Mouse (Mus musculus): ENCODE measurements around the gene Rb1. TPM values are rescaled to one million over a fixed set of nuclear protein-coding genes. Genes with fewer than 3 reads are reported as not detected.

Rb1 gene
- polyA plus RNA-seq, 1 experiment from 2014 or later: 24.4 TPM

DNA sequence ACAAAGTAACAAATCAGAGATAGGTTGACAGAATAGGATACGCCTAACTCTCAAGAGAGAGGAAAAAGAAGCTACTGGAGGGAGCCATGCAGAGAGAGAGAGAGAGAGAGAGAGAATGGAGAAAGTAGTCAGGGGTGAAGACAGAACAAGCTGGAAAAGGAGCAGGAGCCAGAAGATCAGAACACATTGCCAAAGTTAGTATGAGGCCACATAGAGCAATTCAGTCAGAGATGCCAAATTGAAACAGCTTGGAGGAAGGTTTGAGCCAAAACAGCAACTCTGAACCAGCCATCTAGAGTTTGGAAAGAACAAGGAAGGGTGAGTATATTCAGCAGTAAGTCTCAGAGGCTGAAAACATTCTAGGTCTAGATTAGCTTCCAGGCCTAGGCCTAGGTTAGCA, 108.6 kb downstream of the Rb1 start:
- H3K4me3 ChIP-seq: no peak overlapping the region
- no peak for DNase-seq (ENCODE audit: low spot score)
- H3K27ac ChIP-seq (replicated peaks): no peak overlapping the region
- H3K9me3 ChIP-seq: no peaks in the 10 kb centered on the region
- H3K27me3 ChIP-seq (replicated peaks; ENCODE audit: low read depth, poor library complexity, severe bottlenecking): no peaks in the 10 kb centered on the region
- peaks cover 19% of the 10 kb centered on the region for H3K36me3 ChIP-seq (replicated peaks)
- H3K4me1 ChIP-seq: 0 out of 2 replicates have a peak, but pooled peaks cover 4% of the 10 kb centered on the region
- 95% methylated on average over 1 of the region's 1 CpGs for WGBS

DNA sequence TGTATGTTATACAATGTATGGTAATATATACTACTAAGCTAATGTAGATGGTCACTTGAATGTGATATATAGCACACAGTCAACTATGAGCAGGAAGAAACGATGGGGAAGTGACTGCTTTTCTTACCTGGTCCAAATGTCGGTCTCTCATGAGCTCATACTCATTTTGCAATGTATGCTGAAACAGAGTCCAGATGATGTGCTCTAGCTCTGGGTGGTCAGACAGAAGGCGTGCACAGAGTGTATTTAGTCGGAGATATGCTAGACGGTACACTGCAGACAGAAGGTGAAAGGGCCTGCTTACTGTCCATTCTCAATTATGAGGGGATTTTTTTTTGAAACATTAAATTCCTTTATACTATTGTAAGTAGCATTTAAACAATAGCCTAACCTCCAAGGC, 114.1 kb downstream of the Rb1 start:
- no peak overlapping the region for H3K27ac ChIP-seq (replicated peaks)
- no peak overlapping the region for H3K4me3 ChIP-seq
- H3K4me1 ChIP-seq: no peaks in the 10 kb centered on the region
- H3K36me3 ChIP-seq (replicated peaks): peaks cover 24% of the 10 kb centered on the region
- DNase-seq (ENCODE audit: low spot score): no peak
- H3K27me3 ChIP-seq (replicated peaks; ENCODE audit: low read depth, poor library complexity, severe bottlenecking): no peaks in the 10 kb centered on the region
- 93% methylated on average over 5 of the region's 5 CpGs for WGBS
- no peaks in the 10 kb centered on the region for H3K9me3 ChIP-seq

DNA sequence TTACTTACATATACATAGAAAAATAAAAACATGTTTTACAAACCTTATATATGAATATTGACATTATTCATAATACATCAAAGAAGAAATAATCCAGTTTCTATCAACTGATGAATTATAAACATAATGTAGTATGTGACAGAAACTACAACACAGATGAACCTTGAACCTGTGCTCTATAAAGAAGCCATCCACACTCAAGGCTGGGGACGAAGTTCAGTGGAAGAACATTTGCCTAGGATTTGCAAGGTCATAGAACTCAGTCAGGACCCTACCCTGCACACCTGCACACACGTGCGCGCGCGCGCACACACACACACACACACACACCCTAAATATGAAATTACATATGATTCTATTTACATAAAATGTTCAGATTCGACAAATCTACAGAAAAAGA, 115.4 kb downstream of the Rb1 start:
- Histone ChIP-seq H3K4me1 (no peaks in the 10 kb centered on the region), H3K27me3 (replicated peaks; ENCODE audit: low read depth, poor library complexity, severe bottlenecking) (no peaks in the 10 kb centered on the region), H3K9me3 (no peaks in the 10 kb centered on the region), H3K4me3 (no peak overlapping the region), H3K27ac (replicated peaks) (no peak overlapping the region), H3K36me3 (replicated peaks) (peaks cover 13% of the 10 kb centered on the region)
- DNase-seq (ENCODE audit: low spot score): no peak
- WGBS: 96% methylated on average over 8 of the region's 8 CpGs

DNA sequence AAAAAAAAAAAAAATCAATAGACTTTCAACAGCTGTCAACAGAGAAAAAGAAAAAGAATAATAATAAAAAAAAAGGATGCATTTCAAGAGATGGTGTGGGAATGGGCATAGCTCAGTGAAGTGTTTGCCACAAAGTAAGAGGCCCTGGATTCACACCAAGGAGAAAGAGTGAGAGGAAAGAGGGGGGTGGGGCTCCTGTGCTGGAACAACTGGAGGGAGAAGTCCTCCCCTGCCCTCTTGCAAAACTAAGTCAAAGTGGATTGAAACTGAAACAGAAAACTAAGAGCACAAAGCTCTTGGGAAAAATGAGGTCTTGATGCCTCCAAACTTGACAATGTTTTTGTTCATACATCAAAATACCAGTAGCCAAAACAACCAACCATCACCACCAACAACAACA, 116.4 kb downstream of the Rb1 start:
- no peak overlapping the region for H3K4me3 ChIP-seq
- H3K9me3 ChIP-seq: no peaks in the 10 kb centered on the region
- H3K27me3 ChIP-seq (replicated peaks; ENCODE audit: low read depth, poor library complexity, severe bottlenecking): no peaks in the 10 kb centered on the region
- DNase-seq (ENCODE audit: low spot score): no peak
- peaks cover 6% of the 10 kb centered on the region for H3K36me3 ChIP-seq (replicated peaks)
- H3K4me1 ChIP-seq: no peaks in the 10 kb centered on the region
- no peak overlapping the region for H3K27ac ChIP-seq (replicated peaks)

DNA sequence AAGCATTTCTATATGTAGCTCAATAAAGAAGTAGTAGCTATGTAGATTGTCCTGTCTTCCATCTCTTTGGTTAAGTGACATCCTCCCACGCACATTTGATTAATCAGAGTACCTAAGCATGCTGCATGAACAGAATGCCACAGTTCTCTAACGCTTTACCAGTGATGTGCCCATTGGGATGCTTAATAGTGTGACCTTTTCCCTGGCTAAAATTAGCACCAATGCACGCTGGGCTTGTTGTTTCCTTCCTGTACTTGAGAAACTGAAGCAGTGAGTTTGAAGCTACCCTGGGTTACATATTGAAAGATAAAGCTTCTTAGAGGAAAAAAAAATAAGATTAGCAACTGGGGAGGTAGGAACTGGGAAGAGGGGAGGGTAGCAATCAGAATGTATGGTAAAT, 121.6 kb downstream of the Rb1 start:
- Histone ChIP-seq H3K27ac (replicated peaks) (no peak overlapping the region), H3K9me3 (no peaks in the 10 kb centered on the region), H3K4me3 (no peak overlapping the region), H3K27me3 (replicated peaks; ENCODE audit: low read depth, poor library complexity, severe bottlenecking) (no peaks in the 10 kb centered on the region), H3K4me1 (no peaks in the 10 kb centered on the region), H3K36me3 (replicated peaks) (peaks cover under 1% of the 10 kb centered on the region; the same call in 1 of the 2 replicates)
- DNase-seq (ENCODE audit: low spot score): no peak
- WGBS: 74% methylated on average over 3 of the region's 3 CpGs

DNA sequence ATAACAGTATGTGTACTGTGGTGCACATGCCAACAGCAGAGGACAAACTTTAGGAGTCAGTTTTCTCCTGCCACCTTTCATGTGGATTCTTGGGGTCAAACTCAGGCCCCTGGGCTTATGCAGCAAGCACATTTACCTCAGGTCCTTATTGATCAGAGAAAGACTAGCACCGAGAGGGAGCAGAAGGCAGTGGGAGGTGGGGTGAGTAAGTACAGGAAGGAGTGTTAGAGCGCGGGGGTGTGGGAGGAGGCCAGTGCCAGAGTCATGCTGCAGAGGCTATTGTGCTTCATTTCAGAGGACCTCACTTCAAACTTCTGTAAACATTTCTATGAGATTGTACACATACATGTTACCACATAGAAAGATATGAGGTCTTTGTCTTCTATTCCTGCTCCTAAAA, 124.2 kb downstream of the Rb1 start:
- WGBS: 80% methylated on average over 3 of the region's 3 CpGs
- Histone ChIP-seq H3K36me3 (replicated peaks) (peaks cover 13% of the 10 kb centered on the region; the same call in 1 of the 2 replicates), H3K27ac (replicated peaks) (no peak overlapping the region; the same call in 1 of the 2 replicates), H3K4me3 (no peak overlapping the region), H3K9me3 (no peaks in the 10 kb centered on the region), H3K27me3 (replicated peaks; ENCODE audit: low read depth, poor library complexity, severe bottlenecking) (no peaks in the 10 kb centered on the region), H3K4me1 (no peaks in the 10 kb centered on the region)
- no peak for DNase-seq (ENCODE audit: low spot score)

DNA sequence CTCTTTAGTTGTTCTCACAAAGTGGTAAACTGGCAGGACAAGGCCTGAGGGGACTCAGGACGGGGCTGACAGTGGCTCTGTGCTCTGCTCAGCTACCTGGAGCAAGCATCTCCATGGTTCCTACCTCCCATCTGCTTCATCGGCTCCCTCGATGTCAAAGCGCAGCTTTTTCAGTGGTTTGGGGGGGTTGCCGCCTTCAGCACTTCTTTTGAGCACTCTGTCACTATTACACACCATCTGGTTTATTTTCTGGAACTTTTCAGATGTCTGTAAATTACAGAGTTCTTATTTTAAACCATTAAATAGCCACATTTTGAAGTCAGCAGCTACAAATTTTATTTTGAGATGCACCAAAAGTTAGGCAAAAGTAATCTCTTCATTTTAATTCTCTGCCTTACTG, 126.6 kb downstream of the Rb1 start:
- H3K27ac ChIP-seq (replicated peaks): no peak overlapping the region
- no peaks in the 10 kb centered on the region for H3K9me3 ChIP-seq
- DNase-seq (ENCODE audit: low spot score): no peak
- H3K4me1 ChIP-seq: no peaks in the 10 kb centered on the region
- 54% methylated on average over 5 of the region's 5 CpGs for WGBS
- H3K36me3 ChIP-seq (replicated peaks): peaks cover 20% of the 10 kb centered on the region
- H3K4me3 ChIP-seq: no peak overlapping the region
- no peaks in the 10 kb centered on the region for H3K27me3 ChIP-seq (replicated peaks; ENCODE audit: low read depth, poor library complexity, severe bottlenecking)

DNA sequence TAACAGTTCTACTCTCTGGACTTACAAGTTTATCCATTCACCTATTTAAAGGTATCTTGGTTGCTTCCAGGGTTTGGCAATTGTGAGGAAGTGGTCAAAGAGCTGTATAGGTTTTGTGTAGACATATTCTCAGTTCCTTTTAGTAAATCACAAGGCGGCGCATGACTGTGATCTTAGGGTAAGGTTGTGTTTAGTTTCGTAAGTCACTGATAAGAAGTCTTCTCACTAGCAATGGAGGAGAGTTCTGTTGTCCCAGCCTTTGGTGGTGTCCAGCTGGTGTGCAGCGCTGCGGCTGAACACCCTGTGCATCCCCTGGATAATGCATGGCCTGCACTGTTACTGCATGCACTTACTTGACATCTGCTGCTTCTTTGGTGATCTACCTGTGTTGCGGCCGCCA, 138.7 kb downstream of the Rb1 start:
- Histone ChIP-seq H3K27me3 (replicated peaks; ENCODE audit: low read depth, poor library complexity, severe bottlenecking) (no peaks in the 10 kb centered on the region), H3K4me3 (no peak overlapping the region), H3K4me1 (no peaks in the 10 kb centered on the region), H3K9me3 (no peaks in the 10 kb centered on the region), H3K27ac (replicated peaks) (no peak overlapping the region), H3K36me3 (replicated peaks) (peaks cover 53% of the 10 kb centered on the region)
- WGBS: 87% methylated on average over 7 of the region's 7 CpGs
- no peak for DNase-seq (ENCODE audit: low spot score)

DNA sequence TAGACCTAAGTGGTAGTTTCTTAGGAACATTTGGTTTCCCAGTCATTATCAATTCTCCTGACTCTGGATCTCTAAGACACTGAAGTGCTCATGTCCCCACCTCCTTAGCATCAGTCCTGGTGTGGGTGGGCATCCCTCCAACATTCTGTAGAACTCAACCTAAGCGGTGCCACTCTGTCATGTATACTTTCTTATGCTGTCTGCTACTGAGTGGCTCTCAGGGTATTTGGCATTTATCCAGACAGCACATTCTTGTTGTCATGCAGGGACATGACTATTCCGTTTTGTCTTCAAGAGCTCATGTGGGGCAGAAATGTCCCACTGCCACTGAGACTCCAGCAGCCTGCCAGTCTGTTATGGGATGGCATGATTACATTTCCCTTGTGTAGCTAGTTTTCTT, 144.5 kb downstream of the Rb1 start:
- no peaks in the 10 kb centered on the region for H3K9me3 ChIP-seq
- H3K4me1 ChIP-seq: no peaks in the 10 kb centered on the region
- H3K4me3 ChIP-seq: no peak overlapping the region
- no peaks in the 10 kb centered on the region for H3K27me3 ChIP-seq (replicated peaks; ENCODE audit: low read depth, poor library complexity, severe bottlenecking)
- peaks cover 100% of the 10 kb centered on the region for H3K36me3 ChIP-seq (replicated peaks)
- no peak overlapping the region for H3K27ac ChIP-seq (replicated peaks)
- 88% methylated on average over 2 of the region's 2 CpGs for WGBS
- DNase-seq (ENCODE audit: low spot score): no peak

DNA sequence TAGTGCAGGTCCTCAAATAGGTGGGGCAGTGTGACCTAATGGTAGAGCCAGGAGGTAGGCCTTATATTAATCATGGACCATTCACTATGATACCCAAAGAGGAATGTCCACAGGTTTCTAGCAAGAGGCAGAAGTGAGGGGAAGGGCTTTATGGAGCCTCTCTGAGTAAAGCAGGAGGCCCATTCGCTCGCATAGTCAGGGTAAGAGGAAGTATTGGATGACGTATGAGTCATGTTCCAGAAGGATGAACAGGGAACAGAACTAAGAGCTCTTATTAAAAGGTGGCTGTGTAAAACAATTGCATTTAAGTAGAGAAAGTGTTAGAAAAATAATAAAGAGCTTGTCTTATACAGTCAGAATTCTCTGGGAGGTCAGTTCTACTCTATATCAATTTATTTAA, 145.0 kb downstream of the Rb1 start:
- peaks cover 100% of the 10 kb centered on the region for H3K36me3 ChIP-seq (replicated peaks)

DNA sequence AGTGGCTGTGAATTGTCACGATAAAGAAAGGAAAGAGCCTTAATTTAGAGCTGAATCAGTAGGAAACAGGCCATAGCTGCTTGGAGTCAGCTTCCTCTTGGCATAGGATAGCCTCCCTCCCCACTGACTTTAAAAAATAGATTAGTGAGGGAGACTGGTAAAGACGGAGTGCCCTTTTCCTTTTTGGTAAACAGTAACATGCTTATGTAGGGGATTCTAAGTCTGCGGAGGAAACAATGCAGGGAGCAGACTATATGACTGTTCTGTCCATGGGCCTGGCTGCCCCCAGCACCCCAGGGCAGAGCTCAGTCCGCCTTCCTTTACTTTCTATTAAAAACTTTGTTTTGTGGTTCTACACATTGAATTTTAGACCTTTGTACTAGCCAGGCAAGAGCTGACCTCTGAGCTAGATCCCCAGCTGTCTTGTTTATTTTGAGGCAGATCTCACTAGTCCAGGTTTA, 146.4 kb downstream of the Rb1 start:
- H3K27ac ChIP-seq (replicated peaks): no peak overlapping the region
- no peaks in the 10 kb centered on the region for H3K27me3 ChIP-seq (replicated peaks; ENCODE audit: low read depth, poor library complexity, severe bottlenecking)
- H3K4me1 ChIP-seq: no peaks in the 10 kb centered on the region
- no peak for DNase-seq (ENCODE audit: low spot score)
- H3K9me3 ChIP-seq: no peaks in the 10 kb centered on the region
- H3K36me3 ChIP-seq (replicated peaks): peaks cover 100% of the 10 kb centered on the region
- no peak overlapping the region for H3K4me3 ChIP-seq
- 86% methylated on average over 4 of the region's 4 CpGs for WGBS

More for the DNA sequence above, 145.0 kb downstream of the Rb1 start:
- no peak overlapping the region for H3K27ac ChIP-seq (replicated peaks)
- H3K9me3 ChIP-seq: no peaks in the 10 kb centered on the region
- H3K4me3 ChIP-seq: no peak overlapping the region
- H3K4me1 ChIP-seq: no peaks in the 10 kb centered on the region
- no peak for DNase-seq (ENCODE audit: low spot score)
- 80% methylated on average over 3 of the region's 3 CpGs for WGBS
- H3K27me3 ChIP-seq (replicated peaks; ENCODE audit: low read depth, poor library complexity, severe bottlenecking): no peaks in the 10 kb centered on the region

DNA sequence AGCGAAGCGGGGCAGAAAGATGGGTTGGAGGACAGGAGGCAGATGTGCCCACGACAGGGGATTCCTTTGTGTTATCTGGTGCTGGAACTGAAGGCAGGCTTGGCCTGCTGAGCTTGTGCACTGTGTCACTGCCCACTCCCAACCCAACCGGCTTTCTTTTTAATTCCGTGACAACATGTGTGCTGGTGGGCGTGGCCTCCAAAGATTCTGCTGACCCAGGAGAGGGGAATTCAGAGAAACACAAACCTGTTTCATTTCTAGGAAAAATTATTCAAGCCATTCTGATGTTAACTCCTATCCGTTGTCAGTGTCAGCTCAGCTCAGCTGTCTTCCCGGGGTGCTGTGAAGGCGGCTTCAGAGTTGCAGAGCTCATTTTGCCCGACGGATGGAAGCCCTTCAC, 147.7 kb downstream of the Rb1 start:
- 89% methylated on average over 11 of the region's 11 CpGs for WGBS
- no peak overlapping the region for H3K4me3 ChIP-seq
- H3K4me1 ChIP-seq: no peaks in the 10 kb centered on the region
- no peak for DNase-seq (ENCODE audit: low spot score)
- peaks cover 100% of the 10 kb centered on the region for H3K36me3 ChIP-seq (replicated peaks)
- H3K9me3 ChIP-seq: no peaks in the 10 kb centered on the region
- H3K27ac ChIP-seq (replicated peaks): no peak overlapping the region
- H3K27me3 ChIP-seq (replicated peaks; ENCODE audit: low read depth, poor library complexity, severe bottlenecking): no peaks in the 10 kb centered on the region

DNA sequence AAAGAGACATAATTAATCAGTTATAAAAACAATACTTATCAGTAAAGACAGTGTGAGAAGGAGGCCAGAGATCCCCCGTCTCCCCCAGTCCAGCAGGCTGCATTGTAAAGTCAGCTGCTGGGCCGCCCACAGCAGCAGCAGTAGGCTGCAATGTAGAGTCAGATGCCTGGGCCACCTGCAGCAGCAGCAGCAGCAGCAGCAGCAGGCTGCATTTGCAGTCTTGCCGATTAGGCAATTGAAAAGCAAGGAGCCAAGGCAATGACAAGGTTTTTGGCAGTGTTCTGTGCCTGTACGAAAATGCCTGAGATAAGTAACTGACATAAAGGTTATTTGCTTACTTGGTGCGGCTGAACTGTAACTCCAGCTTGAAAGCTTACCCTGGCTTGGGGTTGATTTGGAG, 149.4 kb downstream of the Rb1 start:
- Histone ChIP-seq H3K4me3 (no peak overlapping the region), H3K27ac (replicated peaks) (no peak overlapping the region), H3K4me1 (no peaks in the 10 kb centered on the region), H3K36me3 (replicated peaks) (peaks cover 100% of the 10 kb centered on the region), H3K9me3 (no peaks in the 10 kb centered on the region), H3K27me3 (replicated peaks; ENCODE audit: low read depth, poor library complexity, severe bottlenecking) (no peaks in the 10 kb centered on the region)
- 92% methylated on average over 5 of the region's 5 CpGs for WGBS
- DNase-seq (ENCODE audit: low spot score): no peak

DNA sequence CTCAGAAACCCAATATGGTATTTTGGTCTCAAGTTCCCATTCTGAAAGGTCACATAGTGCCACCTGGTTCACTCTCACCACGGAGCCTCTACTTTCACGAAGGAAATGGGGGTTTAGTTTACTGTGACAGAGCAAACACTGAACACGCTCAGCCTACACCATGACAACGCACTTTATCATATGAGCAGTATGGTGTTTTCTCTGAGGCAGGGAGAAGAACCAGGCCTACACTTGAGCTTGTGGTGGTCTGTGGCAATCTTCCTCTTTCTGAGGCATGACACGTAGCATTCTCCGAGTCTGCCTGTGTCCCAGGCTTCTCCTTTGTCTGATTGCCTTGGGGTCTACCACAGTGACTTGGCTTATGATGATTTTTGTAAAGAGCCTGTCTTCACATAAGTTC, 149.8 kb downstream of the Rb1 start:
- H3K4me1 ChIP-seq: no peaks in the 10 kb centered on the region
- DNase-seq (ENCODE audit: low spot score): no peak
- no peaks in the 10 kb centered on the region for H3K27me3 ChIP-seq (replicated peaks; ENCODE audit: low read depth, poor library complexity, severe bottlenecking)
- WGBS: 82% methylated on average over 6 of the region's 6 CpGs
- peaks cover 100% of the 10 kb centered on the region for H3K36me3 ChIP-seq (replicated peaks)
- no peak overlapping the region for H3K27ac ChIP-seq (replicated peaks)
- no peak overlapping the region for H3K4me3 ChIP-seq
- H3K9me3 ChIP-seq: no peaks in the 10 kb centered on the region
